ENCODE assay signal across 8 mouse cellular contexts in the genomic region with DNA sequence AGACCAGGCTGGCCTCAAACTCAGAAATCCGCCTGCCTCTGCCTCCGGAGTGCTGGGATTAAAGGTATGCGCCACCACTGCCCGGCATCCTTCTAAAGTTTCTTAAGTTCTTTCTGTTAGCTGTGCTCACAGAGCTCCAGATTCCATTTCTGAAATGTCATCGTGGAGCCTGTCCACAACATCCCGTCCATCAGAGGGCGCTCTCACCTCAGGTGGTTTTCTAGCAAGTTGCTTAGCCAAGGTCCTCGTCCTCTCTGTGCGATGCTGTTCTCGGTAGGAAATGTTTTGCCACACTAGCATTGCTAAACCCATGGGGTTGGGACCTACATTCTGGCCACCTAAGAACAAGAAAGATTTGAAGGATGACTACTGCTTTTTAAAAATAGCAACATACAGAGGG.
A peak's percentile ranks its signal among the peaks of the same experiment; 100 is the strongest.
DNase-seq lines count a peak whose midpoint lies in the region.

No protein-coding gene starts in this region.

- peak; percentile 19 to 37 for DNase-seq in cerebellum, adult 18-20 months
- DNase-seq in cerebellum, adult 9-11 months = no peak
- peak; percentile 85 for DNase-seq in A20 (ENCODE audit: low read depth, low spot score)
- DNase-seq in adrenal gland, postnatal 14 days = peak; percentile 85
- peak; percentile 6 for DNase-seq in gonadal fat pad, adult 2 months (ENCODE audit: low read depth)
- DNase-seq in left cerebral cortex, adult 11 months (ENCODE audit: low spot score) = peak; percentile 17
- DNase-seq in ovary, postnatal 36 days (ENCODE audit: low spot score) = peak; percentile 61
- DNase-seq in thymus, postnatal 25 days = peak; percentile 78
